Mouse (Mus musculus): ENCODE measurements around the gene Csrp1. TPM values are rescaled to one million over a fixed set of nuclear protein-coding genes. Genes with fewer than 3 reads are reported as not detected.

Gene Csrp1
- polyA plus RNA-seq, 1 experiment from 2014 or later, result 119 TPM

GRCm38 (mm10) chr1:135676938-135677682 lies 42.8 kb upstream of the Csrp1 start:
- Histone ChIP-seq H3K4me2 (ENCODE audit: low read depth, low read length) (no peak overlapping the region), H3K4me1 (ENCODE audit: control insufficient read depth, insufficient read depth, low read length) (peaks cover 5% of the 10 kb centered on the region; the same call in 1 of the 2 replicates), H3K9ac (ENCODE audit: low read depth, low read length) (no peak overlapping the region), H3K27me3 (replicated peaks; ENCODE audit: control insufficient read depth, insufficient read depth, low read length) (no peaks in the 10 kb centered on the region), H3K36me3 (ENCODE audit: control insufficient read depth, insufficient read depth, low read length) (no peaks in the 10 kb centered on the region), H3K9me3 (ENCODE audit: control insufficient read depth, low read length) (no peaks in the 10 kb centered on the region), H3K4me3 (ENCODE audit: low read depth, low read length) (no peak overlapping the region), H3K27ac (replicated peaks; ENCODE audit: low read depth, low read length) (no peak overlapping the region)
- DNase-seq (ENCODE audit: low spot score), result no peak
- ATAC-seq (ENCODE audit: low read depth), result 0 out of 2 replicates have a peak, but pooled peaks have one; percentile 44
- 56% methylated on average over 7 of the region's 8 CpGs for WGBS

DNA sequence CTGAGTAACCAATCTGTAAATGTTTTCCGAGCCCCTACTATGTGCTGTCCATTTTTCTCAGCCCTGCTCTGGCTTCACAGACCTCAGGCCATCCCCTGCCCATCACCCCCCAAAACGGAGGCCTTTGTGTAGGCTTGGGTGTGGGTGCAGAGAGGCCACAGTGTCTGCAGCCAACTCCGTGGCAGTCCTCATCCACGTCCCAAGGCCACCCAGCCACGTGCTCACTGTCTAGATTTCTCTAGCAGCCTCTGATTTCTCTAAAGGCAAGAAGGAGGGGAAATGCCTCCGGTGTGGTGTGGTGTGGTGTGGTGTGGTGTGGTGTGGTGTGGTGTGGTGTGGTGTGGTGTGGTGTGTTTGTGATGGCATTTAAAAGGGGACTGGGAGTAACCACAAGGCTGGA lies 41.7 kb upstream of the Csrp1 start:
- Histone ChIP-seq H3K4me3 (ENCODE audit: low read depth, low read length) (no peak overlapping the region), H3K9ac (ENCODE audit: low read depth, low read length) (no peak overlapping the region), H3K9me3 (ENCODE audit: control insufficient read depth, low read length) (no peaks in the 10 kb centered on the region), H3K4me2 (ENCODE audit: low read depth, low read length) (no peak overlapping the region), H3K27me3 (replicated peaks; ENCODE audit: control insufficient read depth, insufficient read depth, low read length) (no peaks in the 10 kb centered on the region), H3K36me3 (ENCODE audit: control insufficient read depth, insufficient read depth, low read length) (no peaks in the 10 kb centered on the region), H3K4me1 (ENCODE audit: control insufficient read depth, insufficient read depth, low read length) (no peaks in the 10 kb centered on the region), H3K27ac (replicated peaks; ENCODE audit: low read depth, low read length) (no peak overlapping the region)
- WGBS, result 77% methylated on average over 6 of the region's 6 CpGs
- ATAC-seq (ENCODE audit: low read depth) (no peak), DNase-seq (ENCODE audit: low spot score) (no peak)

DNA sequence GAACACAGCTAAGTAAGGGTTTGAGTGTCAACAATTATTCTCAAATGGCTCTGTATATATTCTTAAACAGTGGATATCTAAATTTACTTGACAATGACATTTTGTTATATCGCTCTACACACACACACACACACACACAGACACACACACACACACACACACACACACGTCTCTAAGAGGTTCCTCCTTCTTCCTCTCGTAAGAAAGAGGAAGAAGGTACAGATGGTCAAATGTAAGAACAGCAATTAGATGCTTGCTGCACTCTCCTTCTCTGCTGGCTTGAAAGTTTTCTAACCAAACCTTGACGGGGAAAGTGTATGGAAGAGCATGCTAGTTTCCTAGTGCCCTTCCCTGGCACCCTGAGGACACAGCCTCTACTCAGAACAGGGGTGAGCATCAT lies 39.1 kb upstream of the Csrp1 start:
- no peak overlapping the region for H3K9ac ChIP-seq (ENCODE audit: low read depth, low read length)
- DNase-seq (ENCODE audit: low spot score) (no peak), ATAC-seq (ENCODE audit: low read depth) (no peak)
- no peak overlapping the region for H3K4me3 ChIP-seq (ENCODE audit: low read depth, low read length)
- no peaks in the 10 kb centered on the region for H3K27me3 ChIP-seq (replicated peaks; ENCODE audit: control insufficient read depth, insufficient read depth, low read length)
- H3K4me2 ChIP-seq (ENCODE audit: low read depth, low read length), result no peak overlapping the region
- 68% methylated on average over 4 of the region's 4 CpGs for WGBS
- H3K27ac ChIP-seq (replicated peaks; ENCODE audit: low read depth, low read length), result no peak overlapping the region
- no peaks in the 10 kb centered on the region for H3K36me3 ChIP-seq (ENCODE audit: control insufficient read depth, insufficient read depth, low read length)
- no peaks in the 10 kb centered on the region for H3K9me3 ChIP-seq (ENCODE audit: control insufficient read depth, low read length)
- H3K4me1 ChIP-seq (ENCODE audit: control insufficient read depth, insufficient read depth, low read length), result peaks cover 3% of the 10 kb centered on the region; the same call in 1 of the 2 replicates

DNA sequence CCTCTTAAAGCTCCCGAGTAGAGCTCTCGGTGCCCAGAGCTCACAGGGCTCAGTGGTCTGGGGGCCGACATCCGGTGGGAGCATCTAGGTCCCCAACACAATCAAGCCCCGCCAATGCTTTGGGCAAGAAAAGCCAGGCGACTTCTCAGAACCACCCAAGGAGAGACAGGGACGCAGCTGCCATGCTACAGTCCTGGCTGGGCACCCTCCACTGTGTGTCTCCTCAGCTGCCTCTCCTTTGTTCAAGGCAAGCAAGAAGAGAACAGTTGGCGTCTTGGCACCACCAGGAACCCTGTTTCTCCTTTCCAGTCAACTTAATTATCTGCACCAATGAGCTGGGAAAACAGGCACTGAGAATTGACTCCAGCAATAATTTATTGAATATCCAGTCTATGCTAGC lies 38.7 kb upstream of the Csrp1 start:
- H3K4me1 ChIP-seq (ENCODE audit: control insufficient read depth, insufficient read depth, low read length), result peaks cover 7% of the 10 kb centered on the region
- ATAC-seq (ENCODE audit: low read depth) (no peak), DNase-seq (ENCODE audit: low spot score) (no peak)
- no peak overlapping the region for H3K4me2 ChIP-seq (ENCODE audit: low read depth, low read length)
- H3K27ac ChIP-seq (replicated peaks; ENCODE audit: low read depth, low read length), result no peak overlapping the region
- no peaks in the 10 kb centered on the region for H3K9me3 ChIP-seq (ENCODE audit: control insufficient read depth, low read length)
- no peak overlapping the region for H3K4me3 ChIP-seq (ENCODE audit: low read depth, low read length)
- no peaks in the 10 kb centered on the region for H3K36me3 ChIP-seq (ENCODE audit: control insufficient read depth, insufficient read depth, low read length)
- no peak overlapping the region for H3K9ac ChIP-seq (ENCODE audit: low read depth, low read length)
- WGBS, result 79% methylated on average over 8 of the region's 8 CpGs
- H3K27me3 ChIP-seq (replicated peaks; ENCODE audit: control insufficient read depth, insufficient read depth, low read length), result no peaks in the 10 kb centered on the region

DNA sequence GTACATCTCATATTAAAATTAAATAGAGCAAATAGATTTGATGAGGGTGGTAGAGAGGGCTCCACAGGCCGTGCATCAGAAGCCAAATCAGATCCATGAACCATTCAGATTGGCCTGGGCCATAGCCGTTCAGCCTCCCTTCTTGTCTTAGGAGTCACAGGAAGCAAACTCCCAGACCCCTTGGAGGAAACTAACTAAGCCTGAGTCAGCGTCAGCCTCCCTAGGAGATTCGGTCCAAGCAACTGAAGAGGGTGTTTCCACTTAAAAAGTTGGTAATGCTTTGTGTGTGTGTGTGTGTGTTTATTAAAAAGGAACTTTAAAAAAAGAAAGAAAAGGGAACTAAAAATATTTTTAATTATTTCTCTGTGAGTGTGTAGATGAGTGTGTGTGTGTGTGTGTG lies 35.0 kb upstream of the Csrp1 start:
- no peak overlapping the region for H3K9ac ChIP-seq (ENCODE audit: low read depth, low read length)
- H3K4me1 ChIP-seq (ENCODE audit: control insufficient read depth, insufficient read depth, low read length), result peaks cover 17% of the 10 kb centered on the region
- no peak overlapping the region for H3K4me3 ChIP-seq (ENCODE audit: low read depth, low read length)
- DNase-seq (ENCODE audit: low spot score), result no peak
- 48% methylated on average over 4 of the region's 4 CpGs for WGBS
- no peak for ATAC-seq (ENCODE audit: low read depth)
- peak overlapping the region; percentile 91; the same call in 1 of the 2 replicates for H3K4me2 ChIP-seq (ENCODE audit: low read depth, low read length)
- no peaks in the 10 kb centered on the region for H3K27me3 ChIP-seq (replicated peaks; ENCODE audit: control insufficient read depth, insufficient read depth, low read length)
- H3K36me3 ChIP-seq (ENCODE audit: control insufficient read depth, insufficient read depth, low read length), result no peaks in the 10 kb centered on the region
- no peak overlapping the region for H3K27ac ChIP-seq (replicated peaks; ENCODE audit: low read depth, low read length)
- H3K9me3 ChIP-seq (ENCODE audit: control insufficient read depth, low read length), result no peaks in the 10 kb centered on the region

DNA sequence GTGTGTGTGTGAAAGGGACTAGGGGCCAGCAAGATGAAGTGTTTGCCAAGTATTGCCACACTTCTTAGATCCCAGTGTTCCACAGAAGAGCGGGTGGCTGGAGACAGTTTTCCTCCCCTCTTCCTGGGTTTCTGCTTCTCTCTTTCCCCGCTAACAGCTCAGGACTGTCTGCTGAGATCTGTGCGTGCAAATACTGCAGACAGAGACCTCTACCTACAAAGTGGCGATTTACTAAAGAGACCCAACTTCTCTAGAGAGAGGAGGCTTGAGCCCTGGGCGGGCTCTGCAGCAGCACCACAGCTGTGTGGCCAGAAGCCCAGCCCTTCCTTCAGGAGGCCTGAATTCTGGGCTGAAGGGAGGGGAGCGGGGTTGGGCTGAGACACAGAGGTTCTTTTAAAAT lies 34.5 kb upstream of the Csrp1 start:
- H3K36me3 ChIP-seq (ENCODE audit: control insufficient read depth, insufficient read depth, low read length), result no peaks in the 10 kb centered on the region
- H3K4me2 ChIP-seq (ENCODE audit: low read depth, low read length), result peak overlapping the region; percentile 91; the same call in 1 of the 2 replicates
- ATAC-seq (ENCODE audit: low read depth), result no peak
- H3K4me3 ChIP-seq (ENCODE audit: low read depth, low read length), result no peak overlapping the region
- 41% methylated on average over 6 of the region's 6 CpGs for WGBS
- H3K4me1 ChIP-seq (ENCODE audit: control insufficient read depth, insufficient read depth, low read length), result peaks cover 17% of the 10 kb centered on the region
- no peak for DNase-seq (ENCODE audit: low spot score)
- H3K27ac ChIP-seq (replicated peaks; ENCODE audit: low read depth, low read length), result no peak overlapping the region
- no peaks in the 10 kb centered on the region for H3K27me3 ChIP-seq (replicated peaks; ENCODE audit: control insufficient read depth, insufficient read depth, low read length)
- no peak overlapping the region for H3K9ac ChIP-seq (ENCODE audit: low read depth, low read length)
- H3K9me3 ChIP-seq (ENCODE audit: control insufficient read depth, low read length), result no peaks in the 10 kb centered on the region

GRCm38 (mm10) chr1:135686792-135687510 lies 32.9 kb upstream of the Csrp1 start:
- no peaks in the 10 kb centered on the region for H3K36me3 ChIP-seq (ENCODE audit: control insufficient read depth, insufficient read depth, low read length)
- DNase-seq (ENCODE audit: low spot score) (peak; percentile 75), ATAC-seq (ENCODE audit: low read depth) (no peak)
- no peaks in the 10 kb centered on the region for H3K27me3 ChIP-seq (replicated peaks; ENCODE audit: control insufficient read depth, insufficient read depth, low read length)
- peak overlapping the region; percentile 78 for H3K9ac ChIP-seq (ENCODE audit: low read depth, low read length)
- peak overlapping the region; percentile 82 for H3K27ac ChIP-seq (replicated peaks; ENCODE audit: low read depth, low read length)
- 2% methylated on average over 19 of the region's 19 CpGs for WGBS
- peaks cover 17% of the 10 kb centered on the region for H3K4me1 ChIP-seq (ENCODE audit: control insufficient read depth, insufficient read depth, low read length)
- H3K9me3 ChIP-seq (ENCODE audit: control insufficient read depth, low read length), result no peaks in the 10 kb centered on the region
- H3K4me3 ChIP-seq (ENCODE audit: low read depth, low read length), result peak overlapping the region; percentile 76
- H3K4me2 ChIP-seq (ENCODE audit: low read depth, low read length), result peak overlapping the region; percentile 91

GRCm38 (mm10) chr1:135687771-135688492 lies 31.9 kb upstream of the Csrp1 start:
- peak overlapping the region; percentile 76 for H3K4me3 ChIP-seq (ENCODE audit: low read depth, low read length)
- ATAC-seq (ENCODE audit: low read depth) (peak; percentile 92), DNase-seq (ENCODE audit: low spot score) (peak; percentile 87)
- H3K4me1 ChIP-seq (ENCODE audit: control insufficient read depth, insufficient read depth, low read length), result peaks cover 17% of the 10 kb centered on the region
- H3K36me3 ChIP-seq (ENCODE audit: control insufficient read depth, insufficient read depth, low read length), result no peaks in the 10 kb centered on the region
- under 1% methylated on average over 30 of the region's 81 CpGs for WGBS
- H3K9me3 ChIP-seq (ENCODE audit: control insufficient read depth, low read length), result no peaks in the 10 kb centered on the region
- no peaks in the 10 kb centered on the region for H3K27me3 ChIP-seq (replicated peaks; ENCODE audit: control insufficient read depth, insufficient read depth, low read length)
- H3K9ac ChIP-seq (ENCODE audit: low read depth, low read length), result peak overlapping the region; percentile 78
- peak overlapping the region; percentile 82 for H3K27ac ChIP-seq (replicated peaks; ENCODE audit: low read depth, low read length)
- peak overlapping the region; percentile 91 for H3K4me2 ChIP-seq (ENCODE audit: low read depth, low read length)
